Mouse (Mus musculus) bone marrow macrophage, adult 2 months (primary cell): ENCODE data around the gene Atg101. TPM values are rescaled to one million over a fixed set of nuclear protein-coding genes. Genes with fewer than 3 reads are reported as not detected.
"Not testable (repeated sequence)": the region's sequence is repeated elsewhere in the genome, so short reads cannot be mapped to it uniquely, and the experiment has no call there.

ENCODE experiments used
- H3K27ac ChIP-seq: 2 replicates; pipeline ENCODE4 v1.5.1; 2012; ENCODE audit warnings: low read depth, low read length; ENCODE audit not compliant: insufficient read depth
- H3K4me1 ChIP-seq: 2 replicates; pipeline ENCODE4 v1.6.1; 2012; ENCODE audit warnings: low read length; ENCODE audit not compliant: control insufficient read depth, insufficient read depth
- H3K4me3 ChIP-seq: 2 replicates; pipeline ENCODE4 v1.5.1; 2012; ENCODE audit warnings: mild to moderate bottlenecking, low read length, moderate library complexity; ENCODE audit not compliant: insufficient read depth
- CTCF ChIP-seq: IDR thresholded peaks from 2 replicates; pipeline ENCODE4 v1.5.1; 2012; ENCODE audit warnings: low read depth, mild to moderate bottlenecking, low read length, moderate library complexity
- POLR2A ChIP-seq: IDR thresholded peaks from 2 replicates; pipeline ENCODE4 v1.6.1; 2012; ENCODE audit warnings: mild to moderate bottlenecking, low read depth, low read length, borderline replicate concordance
- polyA plus RNA-seq: library from polyadenylated mRNA; stranded (reverse); fragments of >200 nt; gene quantifications from 2 replicates; pipeline ENCODE4 v1.2.4, GENCODE M21; 2012; ENCODE audit not compliant: missing spikeins, insufficient read depth, insufficient read length

Atg101 gene
- polyA plus RNA-seq, 1 experiment: 36.4 TPM

DNA sequence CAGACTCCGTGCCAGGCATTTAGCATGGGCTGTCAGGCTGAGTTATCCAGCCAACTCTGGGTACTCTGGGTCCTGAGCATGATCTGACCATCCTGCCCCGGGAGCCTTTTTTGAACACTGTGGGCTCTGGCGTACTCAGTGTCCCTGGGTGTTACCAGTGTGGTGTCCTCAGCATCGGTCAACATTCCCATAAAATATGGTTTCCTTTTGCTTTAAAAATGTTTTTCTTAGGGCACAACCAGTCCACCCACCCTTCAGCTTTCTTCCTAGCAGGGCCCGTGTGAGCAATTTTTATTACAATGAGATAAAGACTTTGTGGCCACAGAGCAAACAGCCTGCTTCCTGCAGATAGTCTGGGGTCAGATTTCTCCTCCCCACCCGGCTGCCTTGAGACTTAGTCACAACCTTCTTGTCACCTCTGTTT lies 36.6 kb downstream of the Atg101 start:
- Histone ChIP-seq H3K4me1 (peaks cover 42% of the 10 kb centered on the region), H3K27ac (no peak overlapping the region), H3K4me3 (no peak overlapping the region)
- TF ChIP-seq POLR2A: no peak

DNA sequence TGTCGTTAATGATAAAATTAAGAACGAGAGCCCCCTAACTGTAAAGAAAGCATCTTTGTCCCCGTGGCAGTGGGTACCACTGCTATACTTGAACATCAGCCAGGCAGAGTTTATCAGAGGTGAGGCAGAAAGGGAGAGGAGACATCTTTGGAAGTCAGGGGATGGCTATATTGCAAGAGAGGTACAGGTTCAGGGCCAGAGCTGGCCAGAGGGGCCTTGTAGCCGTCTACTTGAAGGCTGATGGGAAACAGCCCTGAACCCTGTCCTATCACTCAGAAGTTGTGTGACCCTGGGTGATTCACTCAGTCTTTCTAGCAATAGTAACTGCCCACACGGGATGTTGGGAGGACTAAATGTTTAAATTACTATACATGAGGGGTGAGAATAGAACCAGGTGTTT lies 37.1 kb downstream of the Atg101 start:
- no peak overlapping the region for H3K4me3 ChIP-seq
- H3K4me1 ChIP-seq: peaks cover 42% of the 10 kb centered on the region

DNA sequence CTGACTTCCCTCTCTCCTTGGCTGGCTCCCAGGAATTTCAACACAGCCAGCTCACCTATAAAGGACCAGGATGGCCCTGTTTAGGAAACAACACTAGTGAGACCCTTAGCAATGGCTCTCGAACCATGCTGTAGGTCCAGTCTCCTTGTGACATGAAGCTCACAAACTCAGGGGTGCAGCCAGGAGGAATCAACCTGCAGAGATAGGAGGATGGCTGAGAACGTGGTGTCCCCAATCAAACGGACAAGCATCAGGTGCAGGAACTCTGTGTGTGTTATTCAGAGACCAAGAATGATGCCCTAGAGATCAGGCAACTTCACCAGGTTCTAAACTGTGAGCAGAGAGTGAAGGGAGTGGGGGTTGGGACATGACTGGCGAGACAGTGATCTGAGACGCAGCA lies 38.0 kb downstream of the Atg101 start:
- TF ChIP-seq CTCF: no peak
- no peak for TF ChIP-seq POLR2A
- Histone ChIP-seq H3K4me1 (peaks cover 33% of the 10 kb centered on the region), H3K4me3 (no peak overlapping the region), H3K27ac (no peak overlapping the region)

More for the DNA sequence above, 37.1 kb downstream of the Atg101 start:
- TF ChIP-seq POLR2A (no peak), CTCF (no peak)
- H3K27ac ChIP-seq: no peak overlapping the region

DNA sequence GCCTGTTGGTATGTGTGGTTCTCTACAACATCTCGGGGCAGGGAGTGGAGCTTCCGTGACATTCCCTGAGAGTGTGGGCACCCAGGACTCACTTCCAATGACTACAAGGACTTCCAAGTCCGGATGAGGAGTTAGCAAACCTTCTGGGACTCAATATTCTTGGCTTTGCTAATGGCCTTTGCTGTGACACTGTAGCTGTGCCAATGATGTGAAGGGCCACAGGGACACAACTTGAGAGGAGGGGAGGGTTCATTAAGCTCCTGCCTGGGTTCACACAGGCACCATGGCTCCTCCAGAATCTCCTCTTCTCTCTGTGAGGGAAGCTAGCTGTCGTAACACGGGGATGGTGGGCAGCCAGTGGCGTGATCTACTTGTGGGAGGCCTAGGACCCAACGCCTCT lies 38.6 kb downstream of the Atg101 start:
- Histone ChIP-seq H3K4me3 (no peak overlapping the region), H3K27ac (no peak overlapping the region), H3K4me1 (peaks cover 28% of the 10 kb centered on the region)
- TF ChIP-seq CTCF (no peak), POLR2A (no peak)

DNA sequence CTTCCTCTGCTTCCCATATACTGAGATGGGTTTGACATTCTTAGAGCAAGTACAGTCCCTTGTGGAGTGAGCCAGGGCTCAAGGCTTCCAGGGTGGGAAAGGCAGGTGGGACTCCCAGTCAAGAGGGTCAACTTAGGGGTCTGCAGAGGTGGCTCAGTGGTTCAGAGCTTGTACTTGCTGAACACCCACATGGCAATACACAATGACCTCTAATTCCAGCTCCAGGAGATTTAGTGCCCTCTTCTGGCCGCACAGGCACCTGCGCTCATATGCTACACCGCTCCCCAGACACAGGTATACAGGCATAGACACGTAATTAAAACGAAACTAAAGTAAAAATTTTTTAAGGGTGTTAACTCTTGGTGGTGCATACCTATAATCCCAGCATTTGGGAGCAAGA lies 39.4 kb downstream of the Atg101 start:
- H3K27ac ChIP-seq: no peak overlapping the region
- TF ChIP-seq POLR2A: no peak
- TF ChIP-seq CTCF: peak; percentile 24; the same call in 1 of the 2 replicates
- H3K4me1 ChIP-seq: peaks cover 23% of the 10 kb centered on the region

DNA sequence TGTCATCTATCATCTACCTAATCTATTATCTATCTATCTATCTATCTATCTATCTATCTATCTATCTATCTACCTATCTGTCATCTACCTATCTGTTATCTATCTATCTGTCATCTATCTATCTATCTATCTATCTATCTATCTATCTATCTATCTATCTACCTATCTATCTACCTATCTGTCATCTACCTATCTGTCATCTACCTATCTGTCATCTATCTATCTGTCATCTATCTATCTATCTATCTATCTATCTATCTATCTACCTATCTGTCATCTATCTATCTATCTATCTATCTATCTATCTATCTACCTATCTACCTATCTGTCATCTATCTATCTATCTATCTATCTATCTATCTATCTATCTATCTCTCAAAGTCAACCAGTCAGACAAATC lies 40.3 kb downstream of the Atg101 start:
- not testable (repeated sequence) for H3K4me3 ChIP-seq, H3K27ac ChIP-seq
- H3K4me1 ChIP-seq: peaks cover 18% of the 10 kb centered on the region

More for the DNA sequence above, 39.4 kb downstream of the Atg101 start:
- no peak overlapping the region for H3K4me3 ChIP-seq

DNA sequence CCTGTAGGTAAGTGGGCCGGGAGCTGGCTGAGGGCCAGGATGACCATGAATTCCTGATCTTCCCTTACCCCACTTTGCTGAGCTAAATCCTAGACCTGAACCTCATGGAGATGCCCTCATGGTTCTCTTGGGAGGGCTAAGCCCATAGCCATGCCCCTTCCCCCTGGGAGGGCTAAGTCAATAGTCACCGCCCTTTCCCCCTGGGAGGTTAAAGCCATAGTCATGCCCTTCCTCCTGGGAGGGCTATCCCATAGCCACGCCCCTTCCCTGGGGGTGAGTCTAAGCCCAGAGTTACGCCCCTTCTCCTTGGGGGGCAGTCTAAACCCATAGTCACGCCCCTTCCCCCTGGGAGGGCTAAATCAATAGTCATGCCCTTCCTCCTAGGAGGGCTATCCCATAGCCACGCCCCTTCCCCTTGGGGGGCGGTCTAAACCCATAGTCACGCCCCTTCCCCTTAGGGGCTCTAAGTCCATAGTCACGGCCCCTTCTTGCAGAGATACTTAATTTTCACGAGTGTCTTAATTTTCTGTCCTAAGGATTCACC lies 42.0 kb downstream of the Atg101 start:
- H3K4me3 ChIP-seq: no peak overlapping the region
- no peak for TF ChIP-seq POLR2A
- TF ChIP-seq CTCF: no peak
- 0 out of 2 replicates have a peak, but pooled peaks cover 5% of the 10 kb centered on the region for H3K4me1 ChIP-seq
- no peak overlapping the region for H3K27ac ChIP-seq

DNA sequence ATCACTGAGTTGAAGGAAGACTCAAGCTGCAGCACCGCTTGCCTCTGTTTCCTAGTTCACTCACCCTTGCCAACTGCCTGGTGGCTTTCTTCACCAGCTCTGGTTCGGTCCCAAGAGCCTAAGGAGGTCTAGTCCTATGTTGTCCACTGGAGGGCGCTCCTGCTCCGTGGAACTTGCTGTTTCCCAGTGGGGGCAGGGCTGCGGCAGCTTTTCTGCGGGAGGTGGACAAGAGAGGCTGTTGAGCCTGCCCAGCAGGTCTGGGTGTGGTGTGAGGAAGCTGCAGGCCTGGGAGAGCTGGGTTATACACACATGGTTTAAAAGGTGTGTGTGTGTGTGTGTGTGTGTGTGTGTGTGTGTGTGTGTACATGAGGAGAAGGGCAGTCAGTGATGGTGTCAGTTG lies 43.2 kb downstream of the Atg101 start:
- H3K4me1 ChIP-seq: 0 out of 2 replicates have a peak, but pooled peaks cover 5% of the 10 kb centered on the region
- H3K4me3 ChIP-seq: no peak overlapping the region
- TF ChIP-seq POLR2A: no peak
- TF ChIP-seq CTCF: peak; percentile 82
- no peak overlapping the region for H3K27ac ChIP-seq

DNA sequence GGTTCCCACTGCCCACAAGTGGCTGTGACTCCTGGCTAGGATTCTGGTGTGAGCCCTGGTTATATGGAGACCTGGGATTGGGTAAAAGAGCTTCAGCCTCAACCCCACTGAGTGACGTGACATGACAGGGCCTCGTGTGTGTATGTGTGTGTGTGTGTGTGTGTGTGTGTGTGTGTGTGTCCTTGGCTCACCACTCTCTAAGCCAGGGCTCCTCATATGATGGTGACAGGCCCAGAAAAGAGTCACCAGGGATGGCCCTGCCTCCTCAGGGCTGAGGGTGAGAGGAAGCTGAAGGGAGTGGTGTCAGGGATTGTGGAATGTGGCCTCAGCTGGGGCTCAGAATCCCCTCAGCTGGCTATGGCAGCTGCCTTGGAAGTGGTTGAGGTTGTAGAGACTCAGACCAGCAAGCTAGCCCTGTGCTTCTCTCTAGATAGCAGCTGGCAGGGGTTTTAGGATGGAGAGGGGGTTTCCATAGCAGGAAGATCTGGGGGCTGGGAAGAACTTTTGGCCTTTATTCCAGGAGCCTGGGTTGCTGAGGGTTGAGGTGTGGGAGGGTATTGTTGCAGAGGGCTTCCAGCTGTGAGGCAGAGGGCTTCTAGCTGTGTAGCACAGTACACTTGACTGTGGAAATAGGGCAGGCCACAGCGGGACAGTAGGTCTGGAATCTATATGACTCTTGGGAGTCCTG lies 44.9 kb downstream of the Atg101 start:
- Histone ChIP-seq H3K4me3 (no peak overlapping the region), H3K4me1 (peaks cover 15% of the 10 kb centered on the region), H3K27ac (no peak overlapping the region)
- TF ChIP-seq POLR2A (no peak), CTCF (no peak)

DNA sequence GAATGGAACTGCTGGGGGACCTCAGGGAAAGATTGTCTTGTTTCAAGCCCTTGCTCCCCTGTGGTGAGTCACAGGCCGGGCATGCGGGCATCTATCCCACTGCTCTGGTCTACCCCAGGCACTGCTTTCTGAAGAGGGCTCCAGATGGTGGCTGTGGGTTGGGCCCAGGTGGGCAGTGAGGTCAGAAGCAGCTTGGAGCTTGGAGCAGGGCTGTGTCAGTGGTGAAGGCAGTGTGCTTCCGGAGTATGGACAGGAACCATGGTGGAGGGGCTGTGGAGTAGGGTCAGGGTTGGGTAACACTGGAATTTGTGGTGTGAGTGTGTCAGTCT lies 45.5 kb downstream of the Atg101 start:
- Histone ChIP-seq H3K4me3 (no peak overlapping the region), H3K27ac (no peak overlapping the region), H3K4me1 (peaks cover 20% of the 10 kb centered on the region)
- no peak for TF ChIP-seq CTCF
- TF ChIP-seq POLR2A: no peak

DNA sequence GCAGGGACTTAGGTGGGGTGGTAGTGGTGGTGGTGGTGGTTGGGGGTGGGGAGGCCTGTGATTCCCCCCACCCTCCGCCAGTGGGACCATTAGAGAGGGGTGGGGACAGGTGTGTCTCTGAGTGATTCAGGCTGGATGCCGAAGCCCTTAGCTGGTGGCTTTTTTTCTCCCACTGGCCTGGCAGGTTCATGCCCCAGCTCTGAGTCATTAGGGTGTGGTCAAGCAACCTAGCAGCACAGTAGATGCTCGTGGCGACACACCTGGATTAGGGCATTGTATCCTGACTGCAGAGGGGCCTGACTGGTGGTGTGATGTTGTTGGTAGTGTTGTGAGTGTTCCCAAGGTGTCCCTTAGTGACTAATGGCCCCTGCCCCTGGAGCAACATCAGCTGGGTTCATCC lies 47.0 kb downstream of the Atg101 start:
- TF ChIP-seq CTCF (no peak), POLR2A (no peak)
- no peak overlapping the region for H3K4me3 ChIP-seq
- H3K4me1 ChIP-seq: peaks cover 30% of the 10 kb centered on the region
- no peak overlapping the region for H3K27ac ChIP-seq
